Mouse (Mus musculus) splenic B cell, adult 2 months (primary cell): ENCODE measurements around the gene 9130230L23Rik.
A peak's percentile ranks its signal among the peaks of the same experiment; 100 is the strongest.

Experiments
- DNase-seq: peaks from one replicate; pipeline ENCODE4 v3.0.0-alpha.2; 2011; ENCODE audit warnings: low read depth, low spot score
- H3K27me3 ChIP-seq: 2 replicates; pipeline ENCODE4 v1.6.1; 2012; ENCODE audit warnings: mild to moderate bottlenecking, low read length, moderate library complexity, mixed read lengths; ENCODE audit not compliant: control insufficient read depth, poor library complexity, insufficient read depth, severe bottlenecking
- H3K36me3 ChIP-seq: 2 replicates; pipeline ENCODE4 v1.6.1; 2012; ENCODE audit warnings: mild to moderate bottlenecking, low read length, moderate library complexity, mixed read lengths; ENCODE audit not compliant: control insufficient read depth, poor library complexity, insufficient read depth, severe bottlenecking

9130230L23Rik gene

GRCm38 (mm10) chr5:65951513-65951909 is 52.6 kb downstream of the 9130230L23Rik start:
- Histone ChIP-seq H3K27me3 (no peaks in the 10 kb centered on the region), H3K36me3 (no peaks in the 10 kb centered on the region)
- DNase-seq: peak; percentile 73

DNA sequence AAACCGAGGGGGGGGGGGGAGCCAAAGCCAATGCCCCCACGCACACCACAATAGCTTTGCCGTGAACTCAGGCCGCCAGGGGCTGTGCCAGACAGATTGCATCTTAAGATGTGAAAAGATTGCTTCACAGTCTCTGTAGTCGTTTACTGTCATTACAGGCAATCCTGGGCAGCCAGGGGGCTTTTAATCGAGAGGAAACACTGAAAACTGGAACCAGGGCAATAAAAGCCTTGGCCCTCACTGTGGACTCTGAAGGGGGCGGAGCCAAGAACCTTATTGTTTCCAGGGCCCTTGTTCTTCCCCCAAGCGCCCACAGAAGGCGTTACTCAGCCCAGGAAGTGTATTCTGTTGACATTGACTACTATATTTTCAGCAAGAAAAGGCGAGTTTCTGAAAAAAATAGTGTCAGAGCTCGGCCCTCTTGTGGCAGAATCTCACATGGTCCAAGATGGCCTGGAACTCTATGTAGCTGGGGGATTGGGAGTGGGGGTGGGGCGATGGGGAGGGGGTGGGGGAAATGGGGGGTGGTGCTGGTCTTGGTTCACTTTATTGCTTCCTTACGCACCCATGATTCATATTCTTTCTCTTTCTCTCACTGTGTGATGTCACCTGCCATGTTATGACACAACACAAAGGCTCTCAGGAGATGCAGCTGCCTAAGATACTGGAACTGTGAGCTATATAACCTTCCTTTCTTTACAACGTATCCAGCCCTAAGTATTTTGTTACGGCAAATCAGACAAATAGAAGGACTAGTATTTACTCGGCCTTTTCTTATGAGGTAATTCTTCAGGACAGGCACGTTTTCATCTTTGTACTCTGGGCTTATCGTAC is 53.2 kb downstream of the 9130230L23Rik start:
- DNase-seq: peak; percentile 73
- H3K27me3 ChIP-seq: no peaks in the 10 kb centered on the region

GRCm38 (mm10) chr5:65950236-65950635 is 53.8 kb downstream of the 9130230L23Rik start:
- DNase-seq: peak; percentile 64
- Histone ChIP-seq H3K27me3 (no peaks in the 10 kb centered on the region), H3K36me3 (no peaks in the 10 kb centered on the region)

More for the DNA sequence above, 53.2 kb downstream of the 9130230L23Rik start:
- H3K36me3 ChIP-seq: no peaks in the 10 kb centered on the region

GRCm38 (mm10) chr5:65949822-65950221 is 54.3 kb downstream of the 9130230L23Rik start:
- peak; percentile 64 for DNase-seq
- no peaks in the 10 kb centered on the region for H3K27me3 ChIP-seq
- H3K36me3 ChIP-seq: no peaks in the 10 kb centered on the region

- Histone ChIP-seq H3K36me3 (no peaks in the 10 kb centered on the region), H3K27me3 (no peaks in the 10 kb centered on the region)
- DNase-seq: no peak
Observed at GRCm38 (mm10) chr5:65941145-65941544, 62.9 kb downstream of the 9130230L23Rik start.

DNA sequence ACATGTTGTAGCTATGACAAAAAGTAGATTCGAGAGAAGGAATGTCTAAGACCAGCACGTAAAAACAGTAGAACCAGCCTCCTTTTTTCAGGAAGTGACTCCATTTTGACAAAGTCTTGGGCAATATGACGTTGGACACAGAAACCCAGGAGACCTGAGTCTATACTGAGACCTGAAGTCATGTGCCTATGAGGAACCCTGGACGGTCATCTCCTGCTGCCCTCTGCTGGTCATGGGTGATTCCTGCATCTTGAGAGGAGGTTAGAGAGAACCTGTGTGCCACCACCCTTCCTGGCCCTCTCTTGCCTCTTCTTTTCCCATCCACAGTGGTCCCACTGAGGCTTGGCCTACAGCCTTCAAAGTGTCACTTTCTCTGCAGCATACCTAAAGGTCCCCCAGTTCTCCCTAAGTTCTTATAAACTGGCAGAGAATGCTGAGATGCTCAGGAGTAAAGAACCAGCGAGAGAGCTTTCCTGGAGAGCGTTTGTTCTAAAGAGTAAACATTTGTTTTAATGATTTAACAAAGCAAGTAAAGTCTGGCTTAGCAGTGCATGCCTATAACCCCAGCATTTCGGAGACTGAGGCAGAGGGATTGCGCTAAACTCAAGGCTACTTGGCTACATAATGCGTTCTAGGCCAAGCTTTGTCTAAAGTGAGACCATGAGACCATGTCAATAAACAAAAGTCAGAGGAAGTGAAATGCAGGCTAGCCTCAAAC is 65.9 kb downstream of the 9130230L23Rik start:
- DNase-seq: peak; percentile 93
- Histone ChIP-seq H3K36me3 (no peaks in the 10 kb centered on the region), H3K27me3 (no peaks in the 10 kb centered on the region)

- no peak for DNase-seq
- no peaks in the 10 kb centered on the region for H3K27me3 ChIP-seq
- no peaks in the 10 kb centered on the region for H3K36me3 ChIP-seq
Observed at GRCm38 (mm10) chr5:65937011-65937726, 66.9 kb downstream of the 9130230L23Rik start.

DNA sequence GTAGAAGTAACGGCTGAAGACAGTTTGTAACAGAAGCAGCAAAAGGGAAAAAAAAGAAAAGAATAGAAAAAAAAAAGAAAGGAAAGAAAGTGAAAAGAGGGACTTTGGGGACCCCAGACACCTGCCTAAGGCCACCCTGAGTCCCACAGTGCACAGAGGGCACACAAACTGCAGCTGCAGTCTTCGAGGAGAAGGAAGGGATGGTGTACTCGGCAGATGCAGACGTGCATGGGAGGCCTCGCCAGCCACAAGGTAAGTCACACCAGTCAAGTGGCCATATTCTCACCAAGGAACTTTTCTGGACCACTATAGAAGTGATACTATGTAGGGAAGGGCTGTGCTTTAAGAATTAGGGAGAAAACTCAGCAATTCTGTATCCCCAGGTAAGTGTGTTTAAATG is 69.3 kb downstream of the 9130230L23Rik start, which contains the start of gene Chrna9:
Chrna9 (plus strand) TSS at position 139 of the 400 bp plus-strand sequence.
- H3K27me3 ChIP-seq: no peaks in the 10 kb centered on the region
- DNase-seq: no peak
- H3K36me3 ChIP-seq: no peaks in the 10 kb centered on the region

DNA sequence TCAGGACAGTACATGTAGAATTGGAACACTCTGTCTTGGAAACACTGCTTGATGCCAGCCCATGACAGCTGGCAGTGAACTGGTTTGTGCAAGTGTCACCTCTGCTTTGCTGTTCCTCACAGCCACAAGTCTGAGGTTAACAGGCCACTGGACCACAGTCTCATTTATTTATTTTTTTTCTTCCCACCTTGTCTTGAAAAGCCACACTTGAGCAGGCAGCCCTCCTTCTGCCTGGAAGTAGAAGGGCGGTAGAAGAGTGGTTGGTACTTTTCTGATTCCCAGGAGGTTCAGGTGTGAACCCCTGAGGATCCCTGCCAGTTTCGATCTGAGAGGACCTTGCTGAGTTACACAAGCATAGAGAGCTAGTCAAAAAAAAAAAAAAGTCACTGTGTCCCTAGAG is 70.3 kb downstream of the 9130230L23Rik start:
- peak; percentile 74 for DNase-seq
- Histone ChIP-seq H3K27me3 (no peaks in the 10 kb centered on the region), H3K36me3 (no peaks in the 10 kb centered on the region)

DNA sequence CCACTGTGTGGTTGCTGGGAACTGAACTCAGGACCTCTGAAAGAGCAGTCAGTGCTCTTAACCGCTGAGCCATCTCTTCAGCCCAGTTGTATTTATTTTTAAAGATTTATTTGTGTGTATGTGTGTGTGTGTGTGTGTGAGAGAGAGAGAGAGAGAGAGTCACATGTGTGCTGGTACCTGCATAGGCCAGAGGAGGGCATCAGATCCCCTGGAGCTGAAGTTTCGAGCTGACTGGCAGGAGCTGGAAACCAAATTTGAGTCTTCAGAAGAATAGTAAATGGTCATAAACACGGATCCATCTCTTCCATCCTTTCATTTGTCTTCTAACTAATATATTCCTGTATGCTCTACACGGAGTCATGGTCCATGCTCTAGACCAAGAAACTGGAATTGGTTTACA is 70.8 kb downstream of the 9130230L23Rik start:
- Histone ChIP-seq H3K36me3 (no peaks in the 10 kb centered on the region), H3K27me3 (no peaks in the 10 kb centered on the region)
- DNase-seq: peak; percentile 51

DNA sequence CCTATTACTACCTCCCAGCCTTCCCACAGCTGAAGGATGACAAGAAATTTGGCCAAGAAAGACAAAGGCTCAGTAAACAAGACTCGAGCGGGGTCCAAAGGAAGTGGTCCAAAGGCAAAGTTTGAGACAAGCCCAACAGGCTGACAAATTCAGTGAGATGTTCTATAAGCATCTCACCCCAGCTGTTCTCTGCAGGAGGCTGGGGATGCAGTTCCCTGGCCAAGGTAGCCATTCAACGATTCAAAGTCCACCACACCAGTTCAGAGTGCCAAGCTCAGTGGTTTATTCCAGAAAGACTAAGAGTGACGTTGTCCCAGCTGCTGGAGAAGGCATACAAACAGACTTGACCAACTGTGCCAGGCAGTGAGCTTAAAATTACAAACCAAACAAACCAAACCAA is 73.9 kb downstream of the 9130230L23Rik start:
- no peak for DNase-seq
- Histone ChIP-seq H3K36me3 (no peaks in the 10 kb centered on the region), H3K27me3 (no peaks in the 10 kb centered on the region)
